Mouse (Mus musculus) telencephalon, adult 2 months (tissue): ENCODE data around the gene Cmip.

Source experiments
- DNase-seq: peaks from one replicate; pipeline ENCODE4 v3.0.0-alpha.2; 2011; ENCODE audit warnings: low read depth, low spot score

Gene Cmip

DNA sequence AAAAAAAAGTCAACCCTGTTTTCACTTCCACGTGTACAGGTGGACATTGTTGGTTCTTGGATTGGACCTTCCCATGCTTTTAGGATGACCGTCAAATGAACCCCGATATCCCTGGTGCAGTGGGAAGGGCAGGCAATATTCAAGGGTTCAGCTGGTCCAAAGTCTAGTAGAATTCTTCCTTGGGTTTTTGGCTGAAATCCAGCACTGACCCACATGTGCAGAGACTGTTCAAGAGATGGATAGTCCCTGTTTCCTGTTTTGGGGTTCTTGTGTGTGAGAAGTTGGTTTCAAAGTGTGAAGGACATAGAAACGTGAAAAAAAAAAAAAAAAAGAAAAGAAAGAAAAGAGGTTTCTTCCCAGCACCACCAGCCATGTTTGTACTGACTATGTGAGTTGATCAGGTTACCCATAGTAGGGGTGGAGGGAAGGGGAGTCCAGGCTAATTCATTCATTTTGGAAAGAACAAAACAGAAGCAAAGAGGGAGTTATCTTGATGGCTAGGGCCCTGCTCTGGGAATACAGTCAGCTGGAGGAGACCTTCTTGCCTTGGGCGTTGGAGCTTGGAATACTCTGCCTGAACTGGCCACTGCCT lies 243.5 kb downstream of the Cmip start:
- no peak for DNase-seq

GRCm38 (mm10) chr8:117501323-117501722 lies 244.5 kb downstream of the Cmip start:
- no peak for DNase-seq

GRCm38 (mm10) chr8:117503405-117504069 lies 246.7 kb downstream of the Cmip start:
- DNase-seq, result no peak

DNA sequence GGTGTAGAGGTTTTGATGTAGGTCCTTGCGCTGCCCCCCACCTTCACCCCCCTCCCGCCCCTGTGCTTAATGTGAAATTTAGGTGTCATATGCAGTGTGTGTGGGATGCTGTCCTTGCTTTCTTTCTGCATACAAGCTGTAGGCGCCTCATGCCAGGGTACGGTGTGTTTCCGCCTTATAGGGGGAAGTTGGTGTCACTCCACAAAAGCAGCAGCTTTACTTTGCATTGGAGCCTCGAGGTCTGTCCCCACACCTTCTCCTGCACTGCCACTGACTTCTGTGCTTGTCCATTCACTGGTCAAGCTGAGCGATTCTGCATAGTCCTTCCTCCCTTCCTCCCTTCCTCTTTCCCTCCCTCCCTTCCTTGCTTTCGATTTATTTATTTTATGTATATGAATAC lies 250.8 kb downstream of the Cmip start:
- no peak for DNase-seq
